Mouse (Mus musculus): ENCODE results near the gene 0610009B22Rik.
A peak's percentile ranks its signal among the peaks of the same experiment; 100 is the strongest.

The 0610009B22Rik gene

DNA sequence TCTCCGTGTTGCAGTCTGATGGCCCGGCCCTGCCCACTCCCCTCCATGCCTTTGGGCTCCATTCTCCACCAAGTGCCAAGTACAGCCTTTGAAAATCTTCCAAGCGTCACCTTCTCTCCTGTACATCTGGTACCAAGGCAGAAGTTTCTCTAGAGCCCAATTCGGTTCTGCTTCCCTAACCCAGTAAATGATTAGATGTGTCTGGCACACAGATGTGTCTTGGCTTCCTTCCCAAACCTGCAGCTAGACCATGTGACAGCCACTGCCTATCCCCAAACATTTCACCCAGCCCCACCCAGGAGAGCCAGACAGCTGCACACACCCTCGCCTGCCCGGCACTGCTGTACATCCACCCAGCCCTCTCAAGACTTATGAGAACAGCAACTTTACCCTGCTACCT lies 30.0 kb downstream of the 0610009B22Rik start:
- peak; percentile 69 for DNase-seq (ENCODE audit: low read depth, low spot score)

DNA sequence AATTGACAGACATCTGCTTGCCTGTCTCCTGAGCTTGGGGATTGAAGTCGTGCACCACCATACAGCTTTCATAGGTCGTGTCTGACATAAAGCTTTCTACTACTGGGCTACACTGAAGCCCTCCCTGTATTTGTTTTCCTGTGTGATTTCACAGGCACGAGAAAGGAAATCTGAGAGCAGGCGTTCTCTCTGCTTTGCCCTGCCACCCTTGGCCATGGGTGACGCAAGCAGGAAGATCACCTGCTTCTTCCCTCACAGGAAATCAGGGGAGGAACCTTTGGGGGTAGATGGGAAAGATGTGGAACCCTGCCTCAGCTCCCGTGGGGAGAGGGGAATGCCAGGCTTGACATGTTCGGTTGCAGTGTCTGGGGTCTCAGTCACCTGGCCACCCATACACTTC lies 30.4 kb downstream of the 0610009B22Rik start:
- no peak for DNase-seq (ENCODE audit: low read depth, low spot score)

DNA sequence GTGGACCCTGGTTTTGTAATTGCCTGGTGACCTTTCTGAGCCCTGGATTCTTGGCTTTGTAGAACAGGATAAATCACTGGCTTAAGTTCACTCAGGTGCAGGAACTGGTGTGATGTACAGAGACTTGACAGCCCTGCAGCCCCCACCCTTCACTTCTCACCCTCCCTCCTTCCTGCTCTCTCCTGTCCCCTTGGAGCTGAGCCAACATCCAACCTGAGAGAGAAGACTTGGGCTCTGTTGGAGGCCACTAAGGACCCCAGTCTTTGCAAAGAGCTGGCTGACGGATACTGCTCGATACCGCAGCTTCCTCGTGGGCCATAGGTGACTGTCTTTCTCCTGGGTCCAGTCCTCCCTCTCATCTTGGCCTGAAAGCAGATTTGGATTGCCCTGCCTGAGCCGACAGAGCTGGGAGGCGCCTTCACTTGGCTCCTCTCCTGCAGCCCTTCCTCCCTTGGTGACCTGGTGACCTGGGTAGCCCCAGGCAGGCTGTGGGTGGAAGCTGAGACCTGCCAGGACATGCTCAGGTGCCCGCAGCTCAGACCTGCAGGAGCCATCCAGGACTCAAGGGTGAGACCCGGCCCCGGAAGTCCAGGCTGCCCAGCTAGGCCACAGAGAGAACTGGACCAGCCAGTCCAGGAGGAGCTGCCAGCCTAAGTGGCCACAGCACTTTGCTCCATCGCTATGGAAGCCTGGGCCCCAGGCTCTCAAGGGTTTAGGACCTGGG lies 31.7 kb downstream of the 0610009B22Rik start:
- no peak for DNase-seq (ENCODE audit: low read depth, low spot score)

DNA sequence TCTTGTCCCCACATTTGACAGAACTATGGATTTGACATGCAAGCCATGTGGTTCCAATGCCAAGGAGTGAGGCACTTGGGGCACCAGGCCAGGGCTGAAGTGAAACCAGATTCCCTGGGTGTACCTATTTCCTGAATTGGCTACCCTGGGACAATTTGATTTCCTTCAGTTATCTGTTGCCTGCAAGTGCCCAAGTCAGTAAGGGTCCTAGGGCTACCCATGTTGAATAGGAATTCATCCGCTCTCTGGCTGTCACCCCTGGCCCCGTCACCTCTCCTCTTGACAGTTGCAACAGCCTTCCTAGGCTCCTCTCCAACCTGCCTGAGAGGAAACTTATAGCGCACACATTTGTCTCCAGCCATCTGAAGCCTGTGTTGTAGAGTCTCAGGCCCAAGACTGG lies 33.8 kb downstream of the 0610009B22Rik start:
- no peak for DNase-seq (ENCODE audit: low read depth, low spot score)

DNA sequence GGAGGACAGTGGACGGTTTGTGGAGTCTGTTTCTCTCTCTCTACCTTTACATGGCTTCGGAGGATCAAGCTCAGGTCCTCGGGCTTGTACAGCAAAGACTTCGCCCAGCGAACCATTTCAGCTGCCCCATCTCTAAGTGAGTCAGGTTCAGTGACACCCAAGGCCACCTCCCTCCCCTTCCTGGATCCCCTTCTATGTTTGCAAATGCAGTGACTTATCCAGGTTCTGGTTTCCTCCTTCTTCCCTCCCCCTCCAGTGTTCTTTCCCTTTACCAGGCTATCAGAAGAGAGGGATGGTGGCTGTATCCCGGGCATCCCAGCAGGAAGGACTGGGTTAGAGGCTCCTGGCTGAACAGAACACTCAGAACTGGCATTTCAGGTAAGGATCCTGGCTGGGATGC lies 34.9 kb downstream of the 0610009B22Rik start:
- no peak for DNase-seq (ENCODE audit: low read depth, low spot score)

DNA sequence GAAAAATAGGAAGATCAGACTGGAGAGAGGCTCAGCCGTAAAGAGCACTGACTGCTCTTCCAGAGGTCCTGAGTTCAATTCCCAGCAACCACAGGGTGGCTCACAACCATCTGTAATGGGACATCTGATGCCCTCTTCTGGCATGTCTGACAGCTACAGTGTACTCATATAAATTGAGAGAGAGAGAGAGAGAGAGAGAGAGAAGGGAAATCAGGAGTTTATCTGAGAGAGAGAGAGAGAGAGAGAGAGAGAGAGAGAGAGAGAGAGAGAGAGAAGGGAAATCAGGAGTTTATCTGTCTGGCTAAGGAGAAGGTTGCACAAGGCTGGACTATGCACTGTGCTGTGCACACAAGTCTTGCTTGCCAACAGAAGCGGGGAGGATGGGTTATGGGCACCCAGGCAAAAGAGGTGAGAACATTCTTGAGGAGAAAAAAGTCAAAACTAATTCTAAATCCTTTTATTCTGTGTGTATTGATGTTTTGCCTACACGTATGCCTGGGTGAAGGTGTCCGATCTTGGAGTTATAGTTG lies 35.7 kb downstream of the 0610009B22Rik start:
- no peak for DNase-seq (ENCODE audit: low read depth, low spot score)

GRCm38 (mm10) chr11:51650691-51651515 lies 37.8 kb downstream of the 0610009B22Rik start, which contains the start of the genes N4bp3 and D930048N14Rik:
Gene N4bp3 (minus strand): TSS chr11:51650842.
Gene D930048N14Rik (plus strand): TSS chr11:51650954.
- DNase-seq (ENCODE audit: low read depth, low spot score) = peak; percentile 50

DNA sequence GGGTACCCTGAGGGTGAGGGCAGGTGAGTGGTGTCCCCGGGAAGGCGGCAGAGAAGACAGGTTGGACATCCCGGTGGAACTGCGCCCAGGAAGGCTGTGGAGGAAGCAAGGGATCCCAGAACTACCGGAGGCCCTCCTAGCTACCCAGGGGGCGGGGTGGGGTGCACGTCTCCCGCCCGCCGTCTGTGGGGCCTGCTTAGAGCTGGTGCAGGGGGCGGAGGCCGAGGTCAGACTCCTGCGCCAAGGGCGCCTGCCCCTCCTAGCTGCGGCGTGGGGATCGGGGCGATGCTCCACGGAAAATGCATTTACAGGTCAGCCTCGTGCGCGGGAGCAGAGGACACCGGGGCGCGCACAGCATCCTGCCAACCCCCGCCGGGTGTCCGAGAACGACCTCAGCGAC lies 38.4 kb downstream of the 0610009B22Rik start:
- DNase-seq (ENCODE audit: low read depth, low spot score) = no peak

DNA sequence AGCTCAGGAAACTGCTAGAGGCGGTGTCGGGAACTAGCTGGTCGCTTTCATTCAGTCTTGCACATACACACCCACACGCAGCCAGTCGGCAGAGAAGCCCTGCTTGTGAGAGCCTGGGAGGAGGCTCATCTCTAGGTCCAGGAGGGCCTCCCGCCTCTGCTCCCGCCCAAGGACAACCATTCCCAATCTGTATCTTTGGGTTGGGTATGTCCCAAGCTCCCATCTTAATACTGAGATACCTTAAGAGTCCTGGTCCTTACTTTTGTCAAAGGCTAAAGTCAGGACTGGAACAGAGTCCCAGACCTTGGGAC lies 38.8 kb downstream of the 0610009B22Rik start:
- no peak for DNase-seq (ENCODE audit: low read depth, low spot score)

DNA sequence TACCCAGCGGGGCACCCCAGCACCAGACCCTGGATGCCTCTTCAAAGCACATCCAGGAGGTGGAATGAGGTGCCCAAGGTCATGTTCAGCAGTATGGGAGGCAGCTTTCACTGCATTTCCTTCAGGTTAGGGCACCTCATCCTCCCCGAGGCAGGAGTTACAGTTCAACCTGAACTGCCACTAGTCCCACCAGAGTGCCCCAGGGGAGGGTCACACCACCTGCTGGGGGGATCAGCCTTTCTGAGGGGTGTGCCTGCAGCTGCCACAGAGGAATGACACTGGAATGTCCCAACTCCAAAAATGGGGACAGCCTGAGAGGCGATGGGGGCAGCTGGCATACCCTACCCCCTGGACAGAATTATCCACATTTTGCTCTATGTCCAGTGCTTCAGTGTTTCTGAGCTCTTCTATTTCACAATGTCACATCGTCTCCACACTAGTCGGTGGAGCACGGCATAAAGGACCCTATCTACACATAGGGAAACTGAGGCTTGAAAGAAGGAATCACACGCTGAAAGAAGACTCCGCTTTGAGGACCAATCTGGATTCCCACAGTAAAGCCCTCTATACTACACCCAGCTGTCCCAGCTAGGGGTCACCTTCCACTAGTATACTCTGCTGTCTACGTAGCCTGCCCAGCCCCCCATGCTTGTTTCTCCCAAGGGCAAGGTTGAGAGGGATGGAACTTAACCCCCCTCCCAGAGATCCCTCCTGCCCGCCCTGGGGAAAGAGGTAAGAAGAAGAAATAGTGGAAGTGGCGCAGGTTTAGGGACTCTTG lies 39.4 kb downstream of the 0610009B22Rik start:
- no peak for DNase-seq (ENCODE audit: low read depth, low spot score)

- DNase-seq (ENCODE audit: low read depth, low spot score) = no peak
These were observed 40.1 kb downstream of the 0610009B22Rik start for GRCm38 (mm10) chr11:51648566-51648965.

DNA sequence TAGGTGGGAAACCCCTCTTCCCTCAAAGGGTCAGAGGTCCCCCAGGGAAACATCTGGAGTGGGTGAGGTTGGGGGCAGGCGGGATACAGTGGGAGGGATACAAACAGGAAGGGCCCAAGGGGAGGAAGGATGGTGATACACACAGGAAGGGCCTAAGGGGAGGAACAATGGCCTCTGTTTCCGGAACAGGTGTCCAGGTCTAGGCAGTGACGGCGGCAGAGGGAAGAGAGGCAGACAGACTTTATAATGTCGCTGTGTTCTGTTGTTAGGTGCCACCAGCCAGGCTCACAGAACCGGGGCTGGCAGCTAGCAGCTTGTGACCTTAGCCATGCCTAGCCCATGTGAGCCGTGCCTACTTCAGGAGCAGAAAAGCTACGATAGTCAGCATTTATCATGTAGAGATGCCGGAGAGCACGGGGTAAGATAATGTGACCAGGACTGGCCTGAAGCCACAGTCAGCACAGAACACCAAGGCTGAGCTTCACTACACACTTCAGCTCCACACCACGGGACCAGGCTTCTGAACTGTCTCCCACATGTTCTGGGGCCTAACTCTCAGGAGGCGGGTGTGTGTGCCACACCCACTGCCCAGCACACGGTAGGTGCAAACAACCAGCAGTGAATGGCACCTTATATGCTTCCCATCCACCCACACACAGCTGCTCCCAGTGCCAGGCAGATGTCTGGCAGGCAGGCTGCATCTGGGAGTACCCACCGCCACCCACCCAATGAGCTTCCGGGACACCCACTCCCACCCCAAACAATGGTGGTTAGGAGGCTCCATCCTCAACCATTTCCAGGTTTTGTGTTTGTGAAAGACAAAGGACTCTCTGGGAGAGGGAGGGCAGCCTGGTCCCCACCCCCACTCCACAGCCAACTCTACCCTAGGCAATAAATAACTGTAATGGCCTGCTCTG lies 41.7 kb downstream of the 0610009B22Rik start:
- no peak for DNase-seq (ENCODE audit: low read depth, low spot score)

DNA sequence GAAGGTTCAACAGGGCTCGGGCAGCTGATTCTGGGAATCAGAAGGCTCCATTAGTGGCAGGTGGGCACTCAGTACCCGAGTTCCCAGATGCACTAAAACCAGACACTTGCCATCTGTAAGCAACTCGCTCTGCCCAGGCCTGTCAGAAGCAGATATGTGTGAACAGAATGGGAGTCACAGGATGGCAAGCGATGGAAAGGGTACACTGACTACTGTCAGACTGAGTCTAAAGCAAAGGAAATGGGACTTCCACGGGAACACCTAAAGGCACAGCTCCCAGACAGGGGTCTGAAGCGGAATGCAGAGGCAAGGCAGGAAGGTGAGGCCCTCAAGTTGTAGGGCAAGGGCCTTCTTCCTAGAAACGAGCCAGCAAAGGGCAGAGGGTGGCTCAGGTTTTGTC lies 42.4 kb downstream of the 0610009B22Rik start:
- no peak for DNase-seq (ENCODE audit: low read depth, low spot score)

DNA sequence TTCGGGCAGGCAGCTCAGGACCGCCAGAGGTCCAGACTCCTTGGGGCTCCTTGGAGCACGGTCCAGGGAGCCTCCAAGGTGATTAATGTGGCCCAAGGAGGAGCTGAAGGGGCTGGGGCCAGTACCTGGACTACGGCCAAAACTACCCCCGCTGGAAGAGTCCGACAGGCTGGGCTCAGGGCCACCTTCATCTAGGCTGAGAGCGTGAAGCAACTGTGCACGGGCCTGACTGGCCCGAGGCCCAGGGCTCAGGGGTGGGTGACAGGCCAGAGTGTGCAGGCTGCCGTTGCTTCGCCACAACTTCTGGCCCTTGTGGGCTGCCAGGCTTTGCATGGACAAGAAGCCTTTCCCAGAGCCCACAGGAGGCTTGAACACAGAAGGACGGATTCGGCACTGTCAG lies 43.4 kb downstream of the 0610009B22Rik start:
- DNase-seq (ENCODE audit: low read depth, low spot score) = no peak

DNA sequence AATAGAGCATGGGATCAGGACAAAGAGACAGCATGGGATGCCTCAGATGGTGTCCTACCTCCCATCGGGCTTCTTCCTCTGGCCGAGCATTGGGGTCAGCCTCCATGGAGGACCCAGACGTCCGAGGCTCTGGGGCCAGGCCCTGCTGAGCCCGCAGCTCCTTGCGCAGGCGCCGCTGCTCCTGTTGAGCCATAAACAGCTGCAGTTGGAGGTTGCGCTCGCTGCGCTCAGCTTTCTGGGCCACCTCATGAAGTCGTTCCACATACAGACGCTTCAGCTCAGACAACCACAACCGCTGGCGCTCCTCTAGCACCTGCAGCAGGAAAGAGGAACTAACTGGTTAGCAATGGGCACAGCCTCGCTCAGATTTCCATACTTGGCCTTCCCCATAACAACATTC lies 44.5 kb downstream of the 0610009B22Rik start:
- DNase-seq (ENCODE audit: low read depth, low spot score) = no peak

DNA sequence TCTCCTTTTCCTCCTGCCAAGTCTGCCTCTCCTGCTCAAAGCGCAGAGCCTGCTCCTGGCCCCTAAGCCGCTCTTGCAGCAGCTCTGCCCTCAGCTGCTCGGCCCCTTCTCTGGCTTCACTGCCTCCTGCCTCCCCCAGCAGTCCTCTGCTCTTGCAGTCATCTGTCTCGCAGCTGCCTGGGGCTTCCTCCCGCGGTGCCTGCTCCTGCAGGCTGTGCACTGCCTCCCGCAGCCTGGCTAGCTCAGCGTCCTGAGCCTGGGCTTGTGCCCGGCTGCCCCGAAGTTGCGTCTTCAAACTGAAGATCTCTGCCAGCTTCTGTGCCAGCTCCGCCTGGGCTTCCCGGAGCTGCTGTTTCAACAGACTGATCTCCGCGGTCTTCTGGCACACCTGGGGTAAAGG lies 44.9 kb downstream of the 0610009B22Rik start:
- DNase-seq (ENCODE audit: low read depth, low spot score) = no peak

DNA sequence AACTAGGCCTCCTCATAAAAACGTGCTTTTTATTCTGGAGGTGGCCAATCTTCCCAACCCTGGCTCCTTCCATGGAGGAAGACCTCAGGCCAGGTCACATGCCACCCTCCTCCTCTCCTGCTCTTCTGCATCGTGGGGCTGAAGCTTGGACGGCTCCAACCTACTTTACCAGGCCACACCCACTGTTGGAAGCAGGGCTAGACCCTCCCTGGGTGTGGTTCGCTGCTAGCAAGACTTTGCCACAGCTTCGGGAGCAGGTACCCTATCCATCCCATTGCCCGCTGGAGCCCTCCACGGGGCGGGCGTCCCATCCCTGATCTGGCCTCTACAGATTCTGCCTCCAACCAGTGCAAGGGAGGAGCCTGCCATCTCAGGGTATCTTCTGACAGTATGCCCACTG lies 45.5 kb downstream of the 0610009B22Rik start:
- no peak for DNase-seq (ENCODE audit: low read depth, low spot score)

GRCm38 (mm10) chr11:51640748-51641147 lies 47.9 kb downstream of the 0610009B22Rik start:
- no peak for DNase-seq (ENCODE audit: low read depth, low spot score)

- DNase-seq (ENCODE audit: low read depth, low spot score) = no peak
These were observed 50.2 kb downstream of the 0610009B22Rik start for GRCm38 (mm10) chr11:51638497-51638896.

DNA sequence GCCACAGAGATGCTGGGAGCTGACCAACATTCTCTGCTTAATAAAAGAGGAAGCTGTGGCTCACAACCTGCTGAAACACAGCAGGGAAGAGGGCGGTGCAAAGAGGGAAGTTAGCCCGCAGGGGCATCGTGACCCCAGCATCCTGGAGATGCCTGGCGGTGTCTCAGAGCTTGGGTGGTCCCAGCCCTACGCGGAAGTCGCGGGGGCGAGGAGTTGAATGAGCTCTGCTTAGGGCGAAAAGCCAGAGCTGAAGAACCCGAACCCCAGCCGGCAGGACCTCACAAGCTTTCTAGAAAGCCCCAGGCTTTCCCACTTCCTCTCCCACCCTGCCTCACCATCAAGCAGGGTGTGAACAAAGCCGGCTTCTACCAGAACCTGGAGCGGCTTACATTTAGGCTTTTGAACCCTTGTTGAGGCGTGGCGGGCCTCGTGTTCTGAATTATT lies 50.7 kb downstream of the 0610009B22Rik start:
- no peak for DNase-seq (ENCODE audit: low read depth, low spot score)

- peak; percentile 86 for DNase-seq (ENCODE audit: low read depth, low spot score)
These were observed 52.4 kb downstream of the 0610009B22Rik start for GRCm38 (mm10) chr11:51636323-51636684.

All from 3T3-L1 (cell line).